Mouse (Mus musculus) hindbrain, embryonic 16.5 days (tissue): Measurements from ENCODE around the gene Zfp988. TPM values are rescaled to one million over a fixed set of nuclear protein-coding genes. Genes with fewer than 3 reads are reported as not detected.
"Not testable (repeated sequence)": the region's sequence is repeated elsewhere in the genome, so short reads cannot be mapped to it uniquely, and the experiment has no call there.

Experiments used
- ATAC-seq: fragments of 200-750 bp; cut with Nextera tagmentation; 2 replicates; pipeline ENCODE4 v1.8.0; 2017; ENCODE audit warnings: moderate TSS enrichment, moderate library complexity
- H3K27ac ChIP-seq: fragments of 300-500 bp; sonication (generic); 2 replicates; pipeline ENCODE4 v1.5.1; 2014; ENCODE audit warnings: low read depth, mild to moderate bottlenecking, control low read depth, low read length, moderate library complexity
- H3K27me3 ChIP-seq: fragments of 300-500 bp; sonication (generic); replicated peaks from 2 replicates; pipeline ENCODE4 v1.6.1; 2014; ENCODE audit warnings: low read length; ENCODE audit not compliant: control insufficient read depth, insufficient read depth
- H3K36me3 ChIP-seq: fragments of 300-500 bp; sonication (generic); 2 replicates; pipeline ENCODE4 v1.6.1; 2014; ENCODE audit warnings: mild to moderate bottlenecking, low read length, moderate library complexity, mixed read lengths; ENCODE audit not compliant: control insufficient read depth, insufficient read depth
- H3K4me1 ChIP-seq: fragments of 300-500 bp; sonication (generic); 2 replicates; pipeline ENCODE4 v1.6.1; 2014; ENCODE audit warnings: low read depth, low read length; ENCODE audit not compliant: control insufficient read depth, insufficient read depth
- H3K4me2 ChIP-seq: fragments of 300-500 bp; sonication (generic); 2 replicates; pipeline ENCODE4 v1.6.1; 2014; ENCODE audit warnings: mild to moderate bottlenecking, low read length, control low read depth, moderate library complexity
- H3K4me3 ChIP-seq: fragments of 300-500 bp; sonication (generic); 2 replicates; pipeline ENCODE4 v1.5.1; 2014; ENCODE audit warnings: mild to moderate bottlenecking, low read length, control low read depth, moderate library complexity
- H3K9ac ChIP-seq: fragments of 300-500 bp; sonication (generic); 2 replicates; pipeline ENCODE4 v1.6.1; 2014; ENCODE audit warnings: low read depth, mild to moderate bottlenecking, control low read depth, low read length, moderate library complexity
- H3K9me3 ChIP-seq: fragments of 300-500 bp; sonication (generic); 2 replicates; pipeline ENCODE4 v1.6.1; 2014; ENCODE audit warnings: mild to moderate bottlenecking, low read length, moderate library complexity; ENCODE audit not compliant: control insufficient read depth
- WGBS: fragments of 180-500 bp; shearing (Covaris S2); extraction: QIAGEN DNeasy Blood & Tissue Kit; methylation state at CpG from one replicate; pipeline ENCODE4 v1.1.7; 2014; 5-methylcytosine and 5-hydroxymethylcytosine counted together
- polyA plus RNA-seq: library from polyadenylated mRNA; unstranded; fragments of >200 nt; fragmentation: Nextera tagmentation; extraction: Ambion mirVana; gene quantifications from 2 replicates; pipeline ENCODE4 v1.2.1, GENCODE M21; 2015

The Zfp988 gene
- 0.08 and 0.29 TPM in 2 replicates for polyA plus RNA-seq

DNA sequence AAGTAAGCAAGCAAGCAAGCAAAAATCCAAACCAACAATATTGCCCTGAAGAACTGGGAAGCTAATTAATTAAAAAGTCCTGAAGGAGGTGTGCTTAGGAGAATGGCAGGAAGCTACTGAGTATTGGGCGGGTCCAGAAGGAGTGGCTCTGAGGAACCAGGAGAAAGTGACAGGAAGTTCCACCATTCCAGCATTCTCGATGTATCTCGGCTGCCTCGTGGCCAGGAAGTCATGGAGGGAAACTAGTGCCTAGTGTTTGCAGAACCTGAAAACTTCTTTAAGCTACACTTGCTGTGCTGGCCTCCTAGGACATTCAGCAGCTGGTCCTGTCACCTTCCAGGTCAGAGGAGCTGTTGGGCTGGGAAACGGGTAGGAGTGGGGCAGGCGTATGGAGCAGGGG lies at the start of gene Zfp988:
Gene Zfp988, plus strand, starts transcription at position 239 of the 400 bp plus-strand sequence.
- not testable (repeated sequence) for H3K36me3 ChIP-seq, H3K4me2 ChIP-seq, H3K4me1 ChIP-seq, H3K9ac ChIP-seq, H3K27ac ChIP-seq, H3K9me3 ChIP-seq, ATAC-seq, H3K27me3 ChIP-seq, H3K4me3 ChIP-seq
- 92% methylated on average over 6 of the region's 6 CpGs for WGBS

DNA sequence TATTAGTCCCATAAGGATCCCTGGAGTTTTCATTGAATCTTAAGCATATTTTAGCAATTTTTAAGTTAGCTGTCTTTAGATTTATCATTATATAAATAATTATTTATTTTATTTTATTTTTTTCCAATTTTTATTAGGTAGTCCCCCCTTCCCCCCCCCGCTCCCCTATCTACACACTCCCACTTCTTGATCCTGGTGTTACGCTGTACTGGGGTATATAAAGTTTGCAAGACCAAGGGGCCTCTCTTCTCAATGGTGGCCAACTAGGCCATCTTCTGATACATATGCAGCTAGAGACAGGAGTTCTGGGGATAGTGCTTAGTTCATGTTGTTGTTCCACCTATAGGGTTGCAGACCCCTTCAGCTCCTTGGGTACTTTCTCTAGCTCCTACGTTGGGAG lies 42.8 kb upstream of the Zfp988 start:
- H3K27me3 ChIP-seq, H3K36me3 ChIP-seq, H3K4me3 ChIP-seq, H3K4me1 ChIP-seq, H3K9ac ChIP-seq, H3K9me3 ChIP-seq, H3K27ac ChIP-seq, ATAC-seq, H3K4me2 ChIP-seq: not testable (repeated sequence)
- WGBS, result 97% methylated on average over 2 of the region's 3 CpGs

DNA sequence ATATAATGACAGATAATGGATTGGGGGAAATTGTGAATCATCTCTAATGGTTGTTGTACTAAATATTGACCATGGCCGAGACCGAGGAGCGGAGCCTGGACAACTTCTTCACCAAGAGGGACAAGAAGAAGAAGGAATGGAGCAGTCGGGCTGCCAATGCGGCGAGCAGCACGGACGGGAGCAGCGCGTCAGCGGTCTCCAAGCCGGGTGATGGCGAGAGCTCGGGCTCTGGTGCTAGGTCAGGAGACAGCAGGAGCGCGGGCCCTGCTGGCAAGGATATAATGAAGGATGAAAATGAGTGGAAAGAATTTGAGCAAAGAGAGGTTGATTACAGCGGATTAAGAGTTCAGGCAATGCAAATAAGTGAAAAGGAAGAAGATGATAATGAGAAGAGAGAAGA lies 38.2 kb upstream of the Zfp988 start:
- H3K4me2 ChIP-seq, ATAC-seq, H3K4me1 ChIP-seq, H3K4me3 ChIP-seq, H3K9ac ChIP-seq, H3K36me3 ChIP-seq, H3K27ac ChIP-seq, H3K27me3 ChIP-seq: not testable (repeated sequence)
- 93% methylated on average over 16 of the region's 17 CpGs for WGBS
- peaks cover 20% of the 10 kb centered on the region for H3K9me3 ChIP-seq

DNA sequence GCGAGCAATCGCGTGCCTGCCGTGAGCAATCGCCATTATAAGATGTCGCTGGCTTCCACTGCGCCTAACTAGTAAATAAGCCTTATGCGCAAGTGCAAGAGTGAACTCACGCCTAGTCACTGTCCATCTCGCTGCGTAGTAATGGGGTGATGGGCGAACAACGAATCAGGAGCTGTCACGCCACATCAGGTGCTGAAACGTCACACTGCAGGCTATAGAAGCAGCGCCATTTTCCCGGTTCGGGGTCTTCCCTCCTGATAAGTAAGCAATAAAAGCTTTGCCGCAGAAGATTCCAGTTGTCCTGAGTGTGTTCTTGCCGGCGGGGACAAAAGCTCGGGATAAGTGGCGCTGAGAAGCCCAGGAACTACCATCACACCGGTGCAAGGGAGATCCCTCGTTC lies 36.7 kb upstream of the Zfp988 start:
- not testable (repeated sequence) for H3K36me3 ChIP-seq, H3K4me1 ChIP-seq, ATAC-seq, H3K9ac ChIP-seq, H3K4me3 ChIP-seq, H3K4me2 ChIP-seq, H3K27ac ChIP-seq, H3K27me3 ChIP-seq
- H3K9me3 ChIP-seq, result peaks cover 20% of the 10 kb centered on the region
- WGBS, result 89% methylated on average over 25 of the region's 25 CpGs

DNA sequence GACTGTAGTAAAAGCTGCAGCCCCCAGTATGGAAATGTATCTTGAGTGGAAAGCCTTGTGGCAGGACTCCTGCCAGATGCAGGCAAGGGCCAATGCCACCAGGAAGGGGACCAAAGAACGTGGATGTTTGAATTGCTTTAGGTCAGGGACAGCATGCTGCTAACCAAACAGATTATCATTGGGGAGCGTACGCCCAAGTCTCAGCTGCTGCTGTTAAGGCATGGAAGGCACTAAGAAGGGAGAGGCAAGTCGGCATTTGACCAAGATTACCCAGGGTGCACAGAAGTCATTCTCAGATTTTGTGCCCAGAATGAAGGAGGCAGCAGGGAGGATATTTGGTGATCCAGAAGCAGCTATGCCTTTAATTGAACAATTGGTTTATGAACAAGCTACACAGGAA lies 35.4 kb upstream of the Zfp988 start:
- H3K4me2 ChIP-seq, H3K9ac ChIP-seq, H3K27ac ChIP-seq, H3K27me3 ChIP-seq, H3K4me1 ChIP-seq, H3K4me3 ChIP-seq, H3K36me3 ChIP-seq, ATAC-seq: not testable (repeated sequence)
- H3K9me3 ChIP-seq, result peaks cover 22% of the 10 kb centered on the region
- WGBS, result 90% methylated on average over 4 of the region's 4 CpGs

DNA sequence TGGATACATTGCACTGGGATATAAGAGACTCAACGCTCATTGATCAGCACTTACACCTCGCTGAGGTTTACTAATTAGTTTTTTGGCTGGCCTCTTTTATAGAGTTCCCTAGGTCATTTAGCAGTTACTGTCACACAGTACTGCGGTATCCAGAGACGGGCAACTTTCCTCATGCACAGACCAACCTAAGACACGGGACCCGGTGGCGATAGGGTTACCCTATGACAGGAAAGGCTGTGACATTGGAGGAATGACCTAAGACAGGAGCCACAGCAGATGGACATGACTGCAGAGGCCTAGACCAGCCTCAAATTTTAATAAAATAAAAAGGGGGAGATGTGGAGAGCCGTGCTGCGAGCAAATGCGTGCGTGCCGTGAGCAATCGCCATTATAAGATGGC lies 33.9 kb upstream of the Zfp988 start:
- not testable (repeated sequence) for H3K4me3 ChIP-seq, H3K27ac ChIP-seq, H3K27me3 ChIP-seq, H3K4me2 ChIP-seq, ATAC-seq, H3K36me3 ChIP-seq, H3K9ac ChIP-seq, H3K4me1 ChIP-seq
- H3K9me3 ChIP-seq, result peaks cover 31% of the 10 kb centered on the region
- WGBS, result 92% methylated on average over 11 of the region's 13 CpGs

DNA sequence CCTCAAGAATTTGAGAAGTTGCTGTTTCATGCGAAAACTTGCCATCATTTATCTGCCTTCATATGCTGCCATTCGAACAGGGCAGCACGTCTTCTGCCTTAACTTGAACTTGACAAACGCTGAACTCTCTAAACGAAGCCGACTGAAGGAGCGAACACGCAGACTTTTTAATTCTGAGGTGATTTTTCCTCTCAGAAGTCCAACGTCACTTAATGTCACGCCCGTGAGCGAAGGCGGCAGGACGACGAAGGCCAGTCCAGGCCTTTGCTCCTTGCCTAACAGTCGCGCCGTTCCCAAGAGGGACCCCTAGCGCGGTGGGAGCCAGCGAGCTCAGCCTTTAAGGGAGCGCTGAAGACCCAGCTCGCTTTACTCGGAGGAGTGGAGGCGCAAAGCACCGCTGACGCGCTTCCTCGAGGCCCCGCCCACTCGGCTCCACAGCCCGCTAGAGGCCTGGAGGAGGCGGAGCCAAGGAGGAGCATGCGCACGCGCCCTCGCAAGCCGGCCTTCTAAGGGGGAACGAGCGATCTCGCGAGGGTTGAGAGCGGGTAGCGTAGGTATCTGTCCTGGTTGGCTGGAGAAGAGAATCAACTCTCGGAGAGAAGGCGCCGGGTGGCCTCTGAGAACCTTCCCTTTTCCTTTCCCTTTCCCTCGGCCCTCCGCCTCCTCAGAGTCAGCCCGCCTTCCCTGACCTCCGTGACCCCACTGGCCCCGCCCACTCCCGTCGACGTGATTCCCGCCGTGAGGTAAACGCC lies 30.3 kb upstream of the Zfp988 start:
- H3K4me1 ChIP-seq, H3K27me3 ChIP-seq, H3K36me3 ChIP-seq, H3K9ac ChIP-seq, H3K27ac ChIP-seq: not testable (repeated sequence)
- peak; percentile 65; the same call in 1 of the 2 replicates for ATAC-seq
- H3K9me3 ChIP-seq, result peaks cover 14% of the 10 kb centered on the region
- peak overlapping the region; percentile 29 for H3K4me3 ChIP-seq
- WGBS, result 37% methylated on average over 54 of the region's 58 CpGs
- peak overlapping the region; percentile 42 for H3K4me2 ChIP-seq

DNA sequence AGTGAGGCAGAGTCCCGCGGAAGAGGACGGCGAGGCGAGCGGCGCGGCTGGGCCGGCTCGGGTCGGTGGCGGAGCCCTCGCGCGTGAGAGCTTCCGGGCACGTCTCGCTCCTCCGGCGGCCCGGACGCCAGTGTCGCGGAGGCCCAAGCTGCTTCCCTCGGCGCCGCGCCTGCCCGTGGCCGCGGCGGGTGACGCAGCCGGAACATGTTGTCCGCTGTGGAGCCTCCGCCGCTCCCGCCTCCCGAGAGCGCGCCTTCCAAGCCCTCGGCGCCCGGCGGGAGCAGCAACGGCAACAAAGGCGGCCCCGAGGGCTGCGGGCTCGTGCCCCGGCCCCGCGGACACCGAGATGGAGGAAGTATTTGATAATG lies 29.7 kb upstream of the Zfp988 start:
- H3K27me3 ChIP-seq, H3K9ac ChIP-seq, H3K27ac ChIP-seq, H3K4me1 ChIP-seq, ATAC-seq, H3K36me3 ChIP-seq: not testable (repeated sequence)
- peak overlapping the region; percentile 42 for H3K4me2 ChIP-seq
- H3K4me3 ChIP-seq, result peak overlapping the region; percentile 29
- 23% methylated on average over 54 of the region's 54 CpGs for WGBS
- peaks cover 13% of the 10 kb centered on the region for H3K9me3 ChIP-seq

DNA sequence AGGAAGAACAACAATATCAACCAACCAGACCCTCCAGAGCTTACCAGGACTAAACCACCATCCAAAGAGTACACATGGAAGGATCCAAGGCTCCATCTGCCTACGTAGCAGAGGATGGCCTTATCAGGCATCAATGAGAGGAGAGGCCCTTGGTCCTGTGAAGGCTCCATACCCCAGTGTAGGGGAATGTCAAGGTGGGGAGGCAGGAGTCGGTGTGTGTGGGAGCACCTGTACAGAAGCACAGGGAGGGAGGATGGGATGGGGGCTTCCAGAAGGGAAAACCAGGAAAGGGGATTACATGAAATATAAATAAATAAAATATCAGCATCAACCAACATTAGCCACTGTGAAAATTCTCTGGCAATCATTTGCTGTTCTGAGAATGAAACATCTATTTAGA lies 25.1 kb upstream of the Zfp988 start:
- not testable (repeated sequence) for H3K9ac ChIP-seq, H3K9me3 ChIP-seq, H3K4me2 ChIP-seq, H3K4me3 ChIP-seq, H3K27me3 ChIP-seq, H3K4me1 ChIP-seq, H3K36me3 ChIP-seq, ATAC-seq, H3K27ac ChIP-seq
- WGBS, result 67% methylated on average over 2 of the region's 2 CpGs
